Mouse (Mus musculus): ENCODE data around the gene Amdhd2.

Gene Amdhd2

GRCm38 (mm10) chr17:24163176-24163962 is at the start of gene Amdhd2:
Gene Amdhd2 (minus strand): TSS chr17:24163766.
- DNase-seq (ENCODE audit: low spot score) = peak; percentile 95

GRCm38 (mm10) chr17:24213186-24213585 is 49.6 kb upstream of the Amdhd2 start:
- no peak for DNase-seq (ENCODE audit: low spot score)

GRCm38 (mm10) chr17:24212441-24213018 is 49.0 kb upstream of the Amdhd2 start:
- DNase-seq (ENCODE audit: low spot score) = no peak

- DNase-seq (ENCODE audit: low spot score) = peak; percentile 54
Measured at GRCm38 (mm10) chr17:24211631-24212440, 48.3 kb upstream of the Amdhd2 start.

- no peak for DNase-seq (ENCODE audit: low spot score)
Measured at GRCm38 (mm10) chr17:24210591-24210990, 47.0 kb upstream of the Amdhd2 start.

GRCm38 (mm10) chr17:24209916-24210240 is 46.3 kb upstream of the Amdhd2 start:
- no peak for DNase-seq (ENCODE audit: low spot score)

GRCm38 (mm10) chr17:24209043-24209915 is 45.7 kb upstream of the Amdhd2 start, which contains the start of gene Ntn3:
Gene Ntn3 (minus strand): TSS chr17:24209531.
- DNase-seq (ENCODE audit: low spot score) = peak; percentile 58

GRCm38 (mm10) chr17:24208641-24209042 is 45.1 kb upstream of the Amdhd2 start:
- peak; percentile 42 for DNase-seq (ENCODE audit: low spot score)

- no peak for DNase-seq (ENCODE audit: low spot score)
Measured at GRCm38 (mm10) chr17:24207768-24208640, 44.4 kb upstream of the Amdhd2 start.

GRCm38 (mm10) chr17:24206451-24207351 is 43.1 kb upstream of the Amdhd2 start:
- peak; percentile 71 for DNase-seq (ENCODE audit: low spot score)

- no peak for DNase-seq (ENCODE audit: low spot score)
Measured at GRCm38 (mm10) chr17:24205908-24206361, 42.4 kb upstream of the Amdhd2 start.

- peak; percentile 96 for DNase-seq (ENCODE audit: low spot score)
Measured at GRCm38 (mm10) chr17:24205284-24205888, 41.8 kb upstream of the Amdhd2 start, which contains the start of gene Tbc1d24. Gene Tbc1d24 (minus strand): TSS chr17:24205562.

GRCm38 (mm10) chr17:24204846-24205245 is 41.3 kb upstream of the Amdhd2 start:
- no peak for DNase-seq (ENCODE audit: low spot score)

- no peak for DNase-seq (ENCODE audit: low spot score)
Measured at GRCm38 (mm10) chr17:24203611-24204534, 40.3 kb upstream of the Amdhd2 start.

GRCm38 (mm10) chr17:24203068-24203467 is 39.5 kb upstream of the Amdhd2 start:
- DNase-seq (ENCODE audit: low spot score) = no peak

- DNase-seq (ENCODE audit: low spot score) = no peak
Measured at GRCm38 (mm10) chr17:24201092-24201491, 37.5 kb upstream of the Amdhd2 start.

GRCm38 (mm10) chr17:24199741-24200140 is 36.2 kb upstream of the Amdhd2 start:
- no peak for DNase-seq (ENCODE audit: low spot score)

GRCm38 (mm10) chr17:24199252-24199651 is 35.7 kb upstream of the Amdhd2 start:
- DNase-seq (ENCODE audit: low spot score) = no peak
